Comparison of ENCODE assay signal across 16 mouse cellular contexts in the genomic region with DNA sequence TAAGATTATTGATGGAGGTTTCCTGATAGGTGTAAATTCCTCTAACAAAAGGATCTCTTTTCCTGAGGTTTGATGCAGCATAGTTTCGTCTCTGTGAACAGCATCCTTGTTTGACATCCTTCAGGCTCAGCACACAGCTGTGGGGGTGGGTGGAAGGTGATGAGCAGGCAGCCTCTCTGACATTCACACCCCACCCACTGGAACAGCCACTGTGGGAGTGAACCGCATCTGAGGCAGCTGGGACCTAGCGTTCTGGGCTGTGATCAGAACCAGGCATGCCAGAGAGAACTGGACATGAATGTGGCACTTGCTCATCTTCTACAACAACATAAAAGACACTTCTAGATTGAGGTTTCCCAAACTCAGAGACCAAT. TPM values are rescaled to one million over a fixed set of nuclear protein-coding genes. Genes with fewer than 3 reads are reported as not detected.
A peak's percentile ranks its signal among the peaks of the same experiment; 100 is the strongest.
DNase-seq lines count a peak whose midpoint lies in the region; ATAC-seq lines count a peak whose summit lies in the region.
"Had no signal": no experiment of that assay in that cellular context is flagged by ENCODE, and none has a peak within 500 bp of the region (broad histone marks: within the 10 kb centered on the region; RNA-seq: fewer than 3 reads in every experiment).

No protein-coding gene starts in this region.

- intact Hi-C loops in heart, postnatal 10 days (cut with DNase I): no loop called here
- intact Hi-C loops in left cerebral cortex, postnatal 14 days (cut with DNase I): no loop called here

- peak; percentile 82 for DNase-seq in heart, adult 11 months
- DNase-seq in heart, postnatal 10 days: no peak
- peak; percentile 93 for DNase-seq in right cerebral cortex, adult 18-20 months
- DNase-seq in right cerebral cortex, postnatal 4 days: no peak
- peak; percentile 73 to 89 for DNase-seq in left cerebral cortex, postnatal 14 days (ENCODE audit: low spot score in 2 of 2)
- no peak for DNase-seq in gastrocnemius, postnatal 4 days (ENCODE audit: low spot score in 2 of 2)
- no peak for DNase-seq in thymus, postnatal 4 days
- DNase-seq: adrenal gland, postnatal 25 days; cerebellum, postnatal 10 days; heart, postnatal 36 days; kidney, adult 18-20 months; lung, adult 18-20 months; thymus, postnatal 25 days had no signal

- ATAC-seq in megakaryocyte-erythroid progenitor cell, adult 5-6 weeks (replicated peaks; ENCODE audit: low FRiP score, low TSS enrichment, poor library complexity, severe bottlenecking): no peak
- ATAC-seq: forebrain, embryonic 14.5 days; hindbrain, postnatal 0 days had no signal

RNA-seq across cellular contexts. Expression of a gene that starts 3.1 kb away (rescaled TPM):
- 1,000 to 10,000 TPM; 1,415 to 1,605 TPM for total RNA-seq in heart, postnatal 10 days (2021)
- total RNA-seq in left cerebral cortex, postnatal 14 days (2021): 10 to 100 TPM; 48.4 to 55.9 TPM
- not detected in 2 replicates for total RNA-seq in megakaryocyte-erythroid progenitor cell, adult 5-6 weeks (2014; fragmentation: Nextera tagmentation)
- not detected in 2 replicates for total RNA-seq in megakaryocyte-erythroid progenitor cell, adult 5-6 weeks (2017)
- 10 to 100 TPM; 28.0 to 33.3 TPM for total RNA-seq in gastrocnemius, postnatal 4 days (2021)

Comparison
In these comparisons a context has a peak if more than half of its experiments do, and no peak if none do; other contexts are left out.
1. DNase-seq: peak in heart, adult 11 months (single experiment), right cerebral cortex, adult 18-20 months (single experiment) and left cerebral cortex, postnatal 14 days (2 of 2); none in heart, postnatal 10 days (0 of 2), right cerebral cortex, postnatal 4 days (single experiment), gastrocnemius, postnatal 4 days (0 of 2) and thymus, postnatal 4 days (single experiment).
2. RNA of a gene that starts 3.1 kb away (total RNA-seq): 1,415 to 1,605 TPM in heart, postnatal 10 days, 48.4 to 55.9 TPM in left cerebral cortex, postnatal 14 days and 28.0 to 33.3 TPM in gastrocnemius, postnatal 4 days; not detected in megakaryocyte-erythroid progenitor cell, adult 5-6 weeks; every median in the first group is over 10 times any median in the second.